Mouse (Mus musculus) cerebellum, postnatal 36 days (tissue): Measurements from ENCODE around the gene 1110051M20Rik.

Experiments
- DNase-seq, 2 experiments: peaks; one replicate each; pipeline ENCODE4 v3.0.0; 2021 to 2022; ENCODE audit warnings: mixed read lengths in 2 of 2

1110051M20Rik gene

GRCm38 (mm10) chr2:91257126-91257980 lies 187.2 kb downstream of the 1110051M20Rik start:
- DNase-seq, result peak; percentile 43 to 56

DNA sequence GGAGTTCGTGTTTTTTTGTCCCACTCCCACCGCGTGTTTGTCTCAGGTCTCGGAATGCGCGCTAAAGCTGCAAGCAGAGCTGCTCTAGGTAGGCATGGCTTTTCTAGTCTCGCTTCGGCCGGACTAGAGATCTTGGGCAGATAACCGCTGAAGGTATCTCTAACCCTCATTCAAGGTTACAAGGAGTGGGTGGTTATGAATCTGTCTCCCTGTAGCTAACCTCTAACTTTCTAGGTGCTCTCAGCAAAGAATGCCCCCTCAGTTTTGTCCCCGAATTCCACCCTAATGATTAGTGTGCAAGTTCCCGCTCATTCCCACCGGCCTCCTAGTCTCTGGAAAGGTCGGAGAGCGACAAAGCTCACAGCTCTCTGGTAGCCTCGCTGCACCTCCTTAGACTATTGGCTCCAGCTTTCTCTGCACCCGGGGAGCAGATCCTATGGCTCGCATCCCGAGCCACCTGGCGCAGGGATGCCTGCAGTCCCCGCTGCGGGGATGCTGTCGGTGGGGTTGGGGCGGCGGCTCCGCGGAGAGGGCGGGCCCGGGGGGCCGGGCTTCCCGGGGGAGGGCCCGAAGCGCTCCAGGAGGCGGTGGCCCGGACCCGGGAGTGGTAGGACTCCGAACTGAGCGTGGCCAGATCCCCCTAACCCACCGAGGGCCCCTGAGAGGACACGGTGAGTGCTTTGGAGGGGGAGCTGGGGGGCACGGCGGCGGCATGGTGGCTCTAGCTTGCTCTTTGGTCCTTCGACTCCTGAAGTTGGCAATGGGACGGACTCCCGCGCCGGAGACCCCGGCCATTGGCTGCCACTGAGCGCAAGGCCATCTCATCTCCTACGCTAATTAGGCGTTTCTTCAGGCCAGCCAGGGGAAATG lies 188.0 kb downstream of the 1110051M20Rik start:
- DNase-seq, result peak; percentile 74 to 80

- peak; percentile 61 to 69 for DNase-seq
Observed at GRCm38 (mm10) chr2:91255661-91256150, 188.8 kb downstream of the 1110051M20Rik start, which contains the start of gene Pacsin3. TSS of gene Pacsin3 (plus strand) at chr2:91255954.

DNA sequence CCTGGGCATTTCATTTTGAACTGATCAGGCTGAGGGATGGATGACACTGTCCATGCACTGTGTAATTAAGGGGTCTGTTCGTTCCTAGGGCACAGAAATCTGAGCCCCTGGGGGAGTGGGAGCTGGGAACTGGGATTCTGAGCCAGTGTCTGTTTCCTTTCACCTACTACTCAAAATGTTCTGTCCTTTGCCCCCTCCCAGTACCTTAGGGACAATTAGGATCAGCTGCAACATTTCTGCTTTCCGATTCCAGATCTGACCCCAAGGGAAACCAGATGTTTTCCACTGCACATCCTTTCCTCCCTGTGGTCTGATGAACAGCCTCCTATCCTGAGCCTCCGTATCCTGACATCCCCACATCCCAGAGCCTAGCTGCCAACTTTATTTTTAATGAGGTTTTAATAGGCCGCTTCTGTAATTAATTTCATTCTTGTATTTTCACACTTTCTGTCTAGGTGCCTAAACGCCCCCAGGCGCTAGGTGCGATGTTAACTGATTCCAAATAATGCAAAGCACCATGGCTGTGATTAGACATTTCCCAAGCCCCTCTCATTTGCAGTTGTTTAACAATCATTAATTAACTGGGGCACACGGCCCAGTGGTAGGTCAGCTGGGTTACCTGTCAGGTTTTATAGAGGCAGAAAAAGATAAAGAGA lies 189.7 kb downstream of the 1110051M20Rik start:
- peak in 1 of 2 experiments; percentile 12 for DNase-seq

DNA sequence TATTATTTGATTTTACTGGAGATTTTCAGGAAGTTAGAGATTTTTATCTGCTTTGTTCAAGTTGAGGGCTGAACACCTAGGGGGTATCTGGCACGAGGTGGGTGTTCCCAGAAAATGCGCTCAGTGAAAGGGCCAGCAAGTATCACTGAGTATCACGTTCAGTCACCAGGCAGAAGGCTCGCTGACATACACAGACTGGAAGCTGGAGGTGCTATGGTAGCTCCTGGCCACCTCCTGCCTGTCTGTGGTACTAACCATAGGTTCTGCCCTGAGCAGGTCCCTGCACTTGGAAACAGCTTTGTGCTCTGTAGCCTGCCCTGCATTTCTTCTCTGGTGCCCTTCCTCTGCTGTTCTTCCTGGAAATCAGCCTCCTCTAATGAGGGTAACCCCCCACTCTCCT lies 192.0 kb downstream of the 1110051M20Rik start:
- no peak for DNase-seq

GRCm38 (mm10) chr2:91252001-91252400 lies 192.5 kb downstream of the 1110051M20Rik start:
- DNase-seq, result no peak

- DNase-seq, result no peak
Observed at GRCm38 (mm10) chr2:91248366-91248765, 196.1 kb downstream of the 1110051M20Rik start.

DNA sequence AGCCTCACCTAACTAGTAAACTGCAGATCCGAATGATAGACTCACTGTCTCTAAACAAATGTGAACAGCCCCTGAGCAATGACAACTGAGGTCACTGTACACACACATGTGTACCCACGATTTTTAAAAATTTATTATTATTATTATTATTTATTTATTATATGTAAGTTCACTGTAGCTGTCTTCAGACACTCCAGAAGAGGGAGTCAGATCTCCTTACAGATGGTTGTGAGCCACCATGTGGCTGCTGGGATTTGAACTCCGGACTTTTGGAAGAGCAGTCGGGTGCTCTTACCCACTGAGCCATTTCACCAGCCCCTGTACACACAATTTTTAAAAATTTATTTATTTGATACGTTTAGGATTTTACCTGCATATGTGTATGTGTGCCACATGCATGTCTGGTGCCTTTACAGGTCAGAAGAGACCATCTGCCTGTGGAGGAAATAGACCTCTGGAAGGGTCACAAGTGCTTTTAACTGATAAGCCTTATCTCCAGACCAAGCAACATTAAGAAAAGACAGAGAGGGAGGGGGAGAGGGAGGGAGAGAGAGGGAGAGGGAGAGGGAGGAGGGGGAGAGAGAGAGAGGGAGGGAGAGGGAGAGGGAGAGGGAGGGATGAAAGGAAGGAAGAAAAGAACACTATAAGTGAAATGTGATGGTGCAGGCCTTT lies 199.8 kb downstream of the 1110051M20Rik start:
- DNase-seq, result no peak

GRCm38 (mm10) chr2:91243416-91243815 lies 201.1 kb downstream of the 1110051M20Rik start:
- peak; percentile 45 for DNase-seq

- no peak for DNase-seq
Observed at GRCm38 (mm10) chr2:91242547-91242946, 202.0 kb downstream of the 1110051M20Rik start.

DNA sequence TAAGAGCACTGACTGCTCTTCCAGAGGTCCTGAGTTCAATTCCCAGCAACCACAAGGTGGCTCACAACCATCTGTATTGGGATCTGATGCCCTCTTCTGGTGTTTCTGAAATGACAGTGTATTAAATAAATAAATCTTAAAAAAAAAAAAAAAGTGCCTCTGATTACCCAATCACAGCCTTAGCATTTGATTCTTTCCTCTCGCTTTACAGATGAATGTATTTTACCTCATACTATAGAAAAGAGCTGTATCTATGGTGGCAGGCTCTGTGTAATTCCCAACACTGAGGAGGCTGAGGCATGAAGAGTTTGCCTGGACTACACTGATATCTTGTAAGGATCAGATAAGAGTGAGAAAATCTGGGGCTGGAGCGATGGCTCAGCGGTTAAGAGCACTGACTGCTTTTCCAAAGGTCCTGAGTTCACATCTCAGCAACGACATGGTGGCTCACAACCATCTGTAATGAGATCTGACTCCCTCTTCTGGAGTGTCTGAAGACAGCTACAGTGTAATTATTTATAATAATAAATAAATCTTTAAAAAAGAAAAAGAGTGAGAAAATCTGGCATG lies 206.9 kb downstream of the 1110051M20Rik start:
- peak in 1 of 2 experiments; percentile 37 for DNase-seq

DNA sequence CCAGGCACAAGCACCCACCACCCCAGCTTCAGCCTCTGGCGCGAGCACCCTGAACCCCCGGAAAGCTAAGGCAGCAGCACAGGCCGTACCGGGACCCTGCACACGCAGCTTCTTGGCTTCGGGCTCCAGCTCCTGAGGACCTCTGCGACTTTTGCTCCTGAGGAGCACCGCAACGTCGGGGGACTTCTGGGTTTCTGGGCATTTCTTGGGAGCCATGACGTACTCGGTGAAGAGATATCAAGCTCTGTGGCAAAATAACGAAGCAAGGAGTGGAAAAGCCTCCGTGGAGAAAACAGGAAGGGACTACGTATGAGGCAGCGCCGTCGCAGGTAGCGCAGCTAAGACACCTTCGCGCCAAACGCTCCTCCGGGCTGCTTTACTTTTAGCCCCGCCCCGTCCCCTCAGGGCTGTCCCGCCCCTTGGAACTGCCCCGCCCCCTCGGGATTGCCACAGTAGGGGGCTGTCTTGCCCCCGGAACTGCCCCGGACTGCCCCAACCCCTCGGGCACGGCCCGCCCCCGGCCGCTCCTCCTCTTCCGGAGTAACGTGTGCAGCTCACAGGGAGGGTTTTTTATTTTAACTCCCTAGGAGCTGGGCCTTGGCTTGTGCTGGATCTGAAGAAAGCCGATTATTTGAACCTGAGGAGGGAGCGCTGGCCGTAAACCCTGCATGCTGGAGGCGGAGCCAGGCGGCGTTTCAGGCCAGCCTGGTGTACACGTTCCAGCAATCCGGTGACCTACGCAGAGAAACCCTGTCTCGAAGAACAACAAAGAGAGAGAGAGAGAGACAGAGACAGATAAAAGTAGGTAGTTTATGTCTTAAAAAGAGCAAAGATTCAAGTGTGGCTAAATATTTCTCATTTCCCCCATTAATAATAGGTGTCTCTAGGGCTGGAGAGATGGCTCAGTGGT lies 207.6 kb downstream of the 1110051M20Rik start, which contains the start of gene Ddb2:
Ddb2 (minus strand) TSS at position 382 of the 910 bp plus-strand sequence.
- DNase-seq, result peak; percentile 85 to 94

GRCm38 (mm10) chr2:91229735-91230134 lies 214.8 kb downstream of the 1110051M20Rik start:
- DNase-seq, result no peak
